Mouse (Mus musculus) adrenal gland (tissue): Measurements from ENCODE around the gene Gm28434.

Source experiments
- intact Hi-C: fragments of 180-260 bp; cut with DNase I; formaldehyde crosslinking; loops from one replicate; pipeline ENCODE4 v1.15.1; 2025
- long read RNA-seq, 2 experiments: library from polyadenylated mRNA; unstranded; transcript quantifications; one replicate each; pipeline ENCODE4 v2.0.0; 2020; ENCODE audit warnings: borderline replicate concordance in 1 of 2; ENCODE audit not compliant: insufficient replicate concordance in 1 of 2

The Gm28434 gene
- long read RNA-seq, experiment 1, result 0 reads
- long read RNA-seq, experiment 2, result 0 reads

- intact Hi-C loops, result no loop called here
Measured at GRCm38 (mm10) chr5:87969201-87969600, at the start of gene Gm28434, which contains the start of gene 2310003L06Rik. TSS of gene Gm28434 (plus strand) at chr5:87969517. TSS of gene 2310003L06Rik (plus strand) at chr5:87969459.

- intact Hi-C loops, result no loop called here
Measured at GRCm38 (mm10) chr5:87925372-87925771, 43.9 kb upstream of the Gm28434 start, which contains the start of gene Csn3. TSS of gene Csn3 (plus strand) at chr5:87925579.

- intact Hi-C loops, result no loop called here
Measured at GRCm38 (mm10) chr5:87931603-87932002, 37.7 kb upstream of the Gm28434 start.

- intact Hi-C loops, result no loop called here
Measured at GRCm38 (mm10) chr5:87940752-87941151, 28.6 kb upstream of the Gm28434 start.

GRCm38 (mm10) chr5:87942515-87942914 lies 26.8 kb upstream of the Gm28434 start:
- intact Hi-C loops, result no loop called here

- intact Hi-C loops, result no loop called here
Measured at GRCm38 (mm10) chr5:87951836-87952235, 17.5 kb upstream of the Gm28434 start.

GRCm38 (mm10) chr5:87979139-87979538 lies 9.8 kb downstream of the Gm28434 start, which contains the start of gene Cabs1:
TSS of gene Cabs1 (plus strand) at chr5:87979439.
- intact Hi-C loops, result no loop called here

- intact Hi-C loops, result no loop called here
Measured at GRCm38 (mm10) chr5:87982468-87983214, 13.3 kb downstream of the Gm28434 start.

- intact Hi-C loops, result no loop called here
Measured at GRCm38 (mm10) chr5:88002249-88002648, 32.9 kb downstream of the Gm28434 start, which contains the start of gene Smr3a. TSS of gene Smr3a (plus strand) at chr5:88002549.

GRCm38 (mm10) chr5:88005241-88005640 lies 35.9 kb downstream of the Gm28434 start:
- intact Hi-C loops, result no loop called here
